Mouse (Mus musculus): ENCODE measurements around the gene Rab42. TPM values are rescaled to one million over a fixed set of nuclear protein-coding genes. Genes with fewer than 3 reads are reported as not detected.
"Not testable (repeated sequence)": the region's sequence is repeated elsewhere in the genome, so short reads cannot be mapped to it uniquely, and the experiment has no call there.

The Rab42 gene
- polyA plus RNA-seq, 1 experiment from 2014 or later, result 0.42 TPM

- Histone ChIP-seq H3K4me1 (ENCODE audit: control insufficient read depth, insufficient read depth, low read length) (no peaks in the 10 kb centered on the region), H3K9ac (ENCODE audit: low read length) (no peak overlapping the region), H3K27ac (ENCODE audit: low read depth, low read length) (no peak overlapping the region), H3K4me2 (no peak overlapping the region), H3K9me3 (ENCODE audit: control insufficient read depth, low read length) (peaks cover 5% of the 10 kb centered on the region; the same call in 1 of the 2 replicates), H3K4me3 (ENCODE audit: low read depth, low read length) (no peak overlapping the region), H3K36me3 (ENCODE audit: control insufficient read depth, insufficient read depth, low read length) (peaks cover 9% of the 10 kb centered on the region; the same call in 1 of the 2 replicates), H3K27me3 (ENCODE audit: control insufficient read depth, insufficient read depth, low read length) (no peaks in the 10 kb centered on the region)
- WGBS, result 86% methylated on average over 7 of the region's 7 CpGs
- ATAC-seq (ENCODE audit: low FRiP score) (no peak), DNase-seq (ENCODE audit: low spot score, missing footprints) (peak; percentile 37)
Observed at GRCm38 (mm10) chr4:132293682-132294240, 9.4 kb downstream of the Rab42 start.

GRCm38 (mm10) chr4:132292988-132293387 lies 10.2 kb downstream of the Rab42 start:
- H3K4me3 ChIP-seq (ENCODE audit: low read depth, low read length), result no peak overlapping the region
- peaks cover 9% of the 10 kb centered on the region; the same call in 1 of the 2 replicates for H3K36me3 ChIP-seq (ENCODE audit: control insufficient read depth, insufficient read depth, low read length)
- WGBS, result 50% methylated on average over 4 of the region's 4 CpGs
- H3K27ac ChIP-seq (ENCODE audit: low read depth, low read length), result no peak overlapping the region
- H3K27me3 ChIP-seq (ENCODE audit: control insufficient read depth, insufficient read depth, low read length), result no peaks in the 10 kb centered on the region
- H3K4me1 ChIP-seq (ENCODE audit: control insufficient read depth, insufficient read depth, low read length), result no peaks in the 10 kb centered on the region
- H3K9me3 ChIP-seq (ENCODE audit: control insufficient read depth, low read length), result peaks cover 5% of the 10 kb centered on the region; the same call in 1 of the 2 replicates
- no peak for DNase-seq (ENCODE audit: low spot score, missing footprints)
- H3K9ac ChIP-seq (ENCODE audit: low read length), result no peak overlapping the region
- H3K4me2 ChIP-seq, result no peak overlapping the region
- no peak for ATAC-seq (ENCODE audit: low FRiP score)

- DNase-seq (ENCODE audit: low spot score, missing footprints) (peak; percentile 54), ATAC-seq (ENCODE audit: low FRiP score) (no peak)
- Histone ChIP-seq H3K27ac (ENCODE audit: low read depth, low read length) (no peak overlapping the region), H3K4me3 (ENCODE audit: low read depth, low read length) (no peak overlapping the region), H3K4me2 (no peak overlapping the region), H3K9ac (ENCODE audit: low read length) (no peak overlapping the region), H3K27me3 (ENCODE audit: control insufficient read depth, insufficient read depth, low read length) (no peaks in the 10 kb centered on the region), H3K9me3 (ENCODE audit: control insufficient read depth, low read length) (peaks cover 5% of the 10 kb centered on the region; the same call in 1 of the 2 replicates), H3K4me1 (ENCODE audit: control insufficient read depth, insufficient read depth, low read length) (no peaks in the 10 kb centered on the region), H3K36me3 (ENCODE audit: control insufficient read depth, insufficient read depth, low read length) (peaks cover 9% of the 10 kb centered on the region; the same call in 1 of the 2 replicates)
- WGBS, result 85% methylated on average over 12 of the region's 12 CpGs
Observed at GRCm38 (mm10) chr4:132291624-132292335, 11.4 kb downstream of the Rab42 start.

- H3K36me3 ChIP-seq (ENCODE audit: control insufficient read depth, insufficient read depth, low read length), result peaks cover 9% of the 10 kb centered on the region; the same call in 1 of the 2 replicates
- no peak for ATAC-seq (ENCODE audit: low FRiP score)
Observed at GRCm38 (mm10) chr4:132291056-132291455, 12.1 kb downstream of the Rab42 start.

GRCm38 (mm10) chr4:132288840-132289239 lies 14.3 kb downstream of the Rab42 start:
- H3K36me3 ChIP-seq (ENCODE audit: control insufficient read depth, insufficient read depth, low read length), result peaks cover 17% of the 10 kb centered on the region; the same call in 1 of the 2 replicates
- H3K4me3 ChIP-seq (ENCODE audit: low read depth, low read length); H3K9ac ChIP-seq (ENCODE audit: low read length); H3K4me2 ChIP-seq; DNase-seq (ENCODE audit: low spot score, missing footprints); H3K27me3 ChIP-seq (ENCODE audit: control insufficient read depth, insufficient read depth, low read length); H3K4me1 ChIP-seq (ENCODE audit: control insufficient read depth, insufficient read depth, low read length); H3K27ac ChIP-seq (ENCODE audit: low read depth, low read length); ATAC-seq (ENCODE audit: low FRiP score); H3K9me3 ChIP-seq (ENCODE audit: control insufficient read depth, low read length): not testable (repeated sequence)
- WGBS, result 76% methylated on average over 3 of the region's 5 CpGs

More at GRCm38 (mm10) chr4:132291056-132291455, 12.1 kb downstream of the Rab42 start:
- no peak overlapping the region for H3K4me2 ChIP-seq
- no peak overlapping the region for H3K9ac ChIP-seq (ENCODE audit: low read length)
- H3K9me3 ChIP-seq (ENCODE audit: control insufficient read depth, low read length), result peaks cover 5% of the 10 kb centered on the region; the same call in 1 of the 2 replicates
- WGBS, result 98% methylated on average over 4 of the region's 4 CpGs
- no peaks in the 10 kb centered on the region for H3K4me1 ChIP-seq (ENCODE audit: control insufficient read depth, insufficient read depth, low read length)
- peak; percentile 45 for DNase-seq (ENCODE audit: low spot score, missing footprints)
- H3K27me3 ChIP-seq (ENCODE audit: control insufficient read depth, insufficient read depth, low read length), result no peaks in the 10 kb centered on the region
- no peak overlapping the region for H3K27ac ChIP-seq (ENCODE audit: low read depth, low read length)
- H3K4me3 ChIP-seq (ENCODE audit: low read depth, low read length), result no peak overlapping the region

GRCm38 (mm10) chr4:132275949-132276348 lies 27.2 kb downstream of the Rab42 start:
- H3K4me3 ChIP-seq (ENCODE audit: low read depth, low read length), result no peak overlapping the region

GRCm38 (mm10) chr4:132274156-132274862 lies 28.9 kb downstream of the Rab42 start, which contains the start of gene Taf12:
Gene Taf12 (plus strand): TSS chr4:132274375.
- H3K9ac ChIP-seq (ENCODE audit: low read length), result peak within 1 kb of the TSS; percentile 72
- DNase-seq (ENCODE audit: low spot score, missing footprints) (peak; percentile 100), ATAC-seq (ENCODE audit: low FRiP score) (peak; percentile 89)
- H3K27me3 ChIP-seq (ENCODE audit: control insufficient read depth, insufficient read depth, low read length), result no peaks in the 10 kb centered on the region
- peak within 1 kb of the TSS; percentile 81 for H3K27ac ChIP-seq (ENCODE audit: low read depth, low read length)
- peak within 1 kb of the TSS; percentile 55 for H3K4me3 ChIP-seq (ENCODE audit: low read depth, low read length)
- H3K36me3 ChIP-seq (ENCODE audit: control insufficient read depth, insufficient read depth, low read length), result peaks cover 3% of the 10 kb centered on the region; the same call in 1 of the 2 replicates
- WGBS, result under 1% methylated on average over 48 of the region's 48 CpGs
- peaks cover 12% of the 10 kb centered on the region; the same call in 1 of the 2 replicates for H3K4me1 ChIP-seq (ENCODE audit: control insufficient read depth, insufficient read depth, low read length)
- H3K9me3 ChIP-seq (ENCODE audit: control insufficient read depth, low read length), result no peaks in the 10 kb centered on the region
- H3K4me2 ChIP-seq, result peak within 1 kb of the TSS; percentile 77

More at GRCm38 (mm10) chr4:132275949-132276348, 27.2 kb downstream of the Rab42 start:
- no peak for DNase-seq (ENCODE audit: low spot score, missing footprints)
- Histone ChIP-seq H3K4me1 (ENCODE audit: control insufficient read depth, insufficient read depth, low read length) (peaks cover 10% of the 10 kb centered on the region; the same call in 1 of the 2 replicates), H3K4me2 (no peak overlapping the region), H3K27ac (ENCODE audit: low read depth, low read length) (no peak overlapping the region), H3K36me3 (ENCODE audit: control insufficient read depth, insufficient read depth, low read length) (peaks cover 3% of the 10 kb centered on the region; the same call in 1 of the 2 replicates), H3K9me3 (ENCODE audit: control insufficient read depth, low read length) (no peaks in the 10 kb centered on the region), H3K9ac (ENCODE audit: low read length) (no peak overlapping the region), H3K27me3 (ENCODE audit: control insufficient read depth, insufficient read depth, low read length) (no peaks in the 10 kb centered on the region)
- 91% methylated on average over 3 of the region's 3 CpGs for whole genome bisulfite sequencing
- ATAC-seq (ENCODE audit: low FRiP score), result no peak

- peak; percentile 44 for DNase-seq (ENCODE audit: low spot score, missing footprints)
- Histone ChIP-seq H3K27me3 (ENCODE audit: control insufficient read depth, insufficient read depth, low read length) (no peaks in the 10 kb centered on the region), H3K4me1 (ENCODE audit: control insufficient read depth, insufficient read depth, low read length) (peaks cover 12% of the 10 kb centered on the region; the same call in 1 of the 2 replicates), H3K9me3 (ENCODE audit: control insufficient read depth, low read length) (no peaks in the 10 kb centered on the region), H3K9ac (ENCODE audit: low read length) (no peak overlapping the region), H3K4me2 (peak overlapping the region; percentile 77), H3K4me3 (ENCODE audit: low read depth, low read length) (no peak overlapping the region; the same call in 1 of the 2 replicates), H3K27ac (ENCODE audit: low read depth, low read length) (no peak overlapping the region), H3K36me3 (ENCODE audit: control insufficient read depth, insufficient read depth, low read length) (peaks cover 3% of the 10 kb centered on the region; the same call in 1 of the 2 replicates)
- 72% methylated on average over 2 of the region's 2 CpGs for WGBS
- no peak for ATAC-seq (ENCODE audit: low FRiP score)
Observed at GRCm38 (mm10) chr4:132273166-132273565, 30.0 kb downstream of the Rab42 start.

Data from midbrain, embryonic 11.5 days (tissue).